ENCODE assay signal across 16 mouse cellular contexts in genomic region chr14:28664121-28664520, GRCm38 (mm10).
DNase-seq lines count a peak whose midpoint lies in the region; ATAC-seq lines count a peak whose summit lies in the region.
"Had no signal": no experiment of that assay in that cellular context is flagged by ENCODE, and none has a peak within 500 bp of the region (broad histone marks: within the 10 kb centered on the region; RNA-seq: fewer than 3 reads in every experiment).

No protein-coding gene starts in this region.

- H3K27ac ChIP-seq in heart, embryonic 12.5 days (ENCODE audit: poor library complexity, severe bottlenecking) = no peak overlapping the region
- H3K27ac ChIP-seq in midbrain, embryonic 14.5 days (replicated peaks; ENCODE audit: low read depth, low read length) = no peak overlapping the region
- no peak overlapping the region for H3K27ac ChIP-seq in midbrain, embryonic 13.5 days
- peak overlapping the region; percentile 76 for H3K27ac ChIP-seq in limb, embryonic 12.5 days
- H3K27ac ChIP-seq: embryonic facial prominence, embryonic 15.5 days; forebrain, embryonic 12.5 days had no signal

- peak; percentile 74 for DNase-seq in heart, adult 11 months
- DNase-seq in midbrain, embryonic 14.5 days = peak; percentile 5
- DNase-seq in forelimb bud, embryonic 11.5 days (ENCODE audit: low read depth, low spot score) = peak; percentile 57
- no peak for DNase-seq in layer of hippocampus, adult 8-10 months (ENCODE audit: low spot score in 2 of 2)
- DNase-seq in layer of hippocampus, adult 9-11 months = no peak
- DNase-seq: heart, adult 18-20 months; heart, postnatal 10 days; lung, embryonic 14.5 days; right cerebral cortex, postnatal 4 days; thymus, adult 18-20 months had no signal

- H3K9ac ChIP-seq in heart, embryonic 12.5 days = no peak overlapping the region
- H3K9ac ChIP-seq in midbrain, embryonic 14.5 days (replicated peaks; ENCODE audit: low read length) = no peak overlapping the region
- no peak overlapping the region for H3K9ac ChIP-seq in midbrain, embryonic 13.5 days (replicated peaks)
- H3K9ac ChIP-seq in limb, embryonic 12.5 days (replicated peaks) = no peak overlapping the region
- H3K9ac ChIP-seq: embryonic facial prominence, embryonic 15.5 days; forebrain, embryonic 12.5 days; lung, embryonic 14.5 days had no signal

- H3K4me2 ChIP-seq in heart, embryonic 12.5 days = no peak overlapping the region
- H3K4me2 ChIP-seq in midbrain, embryonic 14.5 days (ENCODE audit: low read length) = no peak overlapping the region
- H3K4me2 ChIP-seq in midbrain, embryonic 13.5 days (replicated peaks) = no peak overlapping the region
- H3K4me2 ChIP-seq in limb, embryonic 12.5 days = peak overlapping the region; percentile 33
- H3K4me2 ChIP-seq: embryonic facial prominence, embryonic 15.5 days; forebrain, embryonic 12.5 days; lung, embryonic 14.5 days had no signal

- H3K27me3 ChIP-seq in heart, embryonic 12.5 days (replicated peaks) = no peaks in the 10 kb centered on the region
- H3K27me3 ChIP-seq in midbrain, embryonic 14.5 days (ENCODE audit: control insufficient read depth, insufficient read depth, low read length) = no peaks in the 10 kb centered on the region
- H3K27me3 ChIP-seq in midbrain, embryonic 13.5 days = no peaks in the 10 kb centered on the region
- no peaks in the 10 kb centered on the region for H3K27me3 ChIP-seq in limb, embryonic 12.5 days
- H3K27me3 ChIP-seq: embryonic facial prominence, embryonic 15.5 days; forebrain, embryonic 12.5 days had no signal

- no peak for ATAC-seq in heart, embryonic 12.5 days (ENCODE audit: insufficient number of reproducible peaks, low FRiP score)
- ATAC-seq in midbrain, embryonic 14.5 days (ENCODE audit: low FRiP score, low TSS enrichment) = no peak
- no peak for ATAC-seq in midbrain, embryonic 13.5 days
- peak; percentile 66; the same call in 1 of the 2 replicates for ATAC-seq in limb, embryonic 12.5 days (ENCODE audit: insufficient number of reproducible peaks, insufficient read depth, low FRiP score, low TSS enrichment, low read depth)

- H3K4me1 ChIP-seq in heart, embryonic 12.5 days (replicated peaks) = peaks cover 15% of the 10 kb centered on the region
- no peaks in the 10 kb centered on the region for H3K4me1 ChIP-seq in midbrain, embryonic 14.5 days (ENCODE audit: control insufficient read depth, insufficient read depth, low read length)
- H3K4me1 ChIP-seq in midbrain, embryonic 13.5 days (replicated peaks) = no peaks in the 10 kb centered on the region; the same call in 1 of the 2 replicates
- H3K4me1 ChIP-seq in limb, embryonic 12.5 days (replicated peaks) = peaks cover 51% of the 10 kb centered on the region

- H3K9me3 ChIP-seq in heart, embryonic 12.5 days (replicated peaks) = no peaks in the 10 kb centered on the region
- H3K9me3 ChIP-seq in midbrain, embryonic 14.5 days (ENCODE audit: control insufficient read depth, low read length) = no peaks in the 10 kb centered on the region
- no peaks in the 10 kb centered on the region for H3K9me3 ChIP-seq in midbrain, embryonic 13.5 days
- H3K9me3 ChIP-seq in limb, embryonic 12.5 days = no peaks in the 10 kb centered on the region
- H3K9me3 ChIP-seq: embryonic facial prominence, embryonic 15.5 days; forebrain, embryonic 12.5 days had no signal

- no peak overlapping the region for H3K4me3 ChIP-seq in heart, embryonic 12.5 days
- no peak overlapping the region for H3K4me3 ChIP-seq in midbrain, embryonic 14.5 days (replicated peaks; ENCODE audit: low read depth, low read length)
- H3K4me3 ChIP-seq in midbrain, embryonic 13.5 days (replicated peaks) = no peak overlapping the region
- H3K4me3 ChIP-seq in limb, embryonic 12.5 days (replicated peaks) = no peak overlapping the region
- H3K4me3 ChIP-seq: embryonic facial prominence, embryonic 15.5 days; forebrain, embryonic 12.5 days; myocyte had no signal

- WGBS in heart, embryonic 12.5 days = 48% methylated on average over 7 of the region's 7 CpGs
- 30% methylated on average over 7 of the region's 7 CpGs for WGBS in midbrain, embryonic 14.5 days
- WGBS in midbrain, embryonic 13.5 days = 51% methylated on average over 7 of the region's 7 CpGs
- WGBS in limb, embryonic 12.5 days = 6% methylated on average over 7 of the region's 7 CpGs

- H3K36me3 ChIP-seq in heart, embryonic 12.5 days = no peaks in the 10 kb centered on the region
- no peaks in the 10 kb centered on the region for H3K36me3 ChIP-seq in midbrain, embryonic 14.5 days (ENCODE audit: control insufficient read depth, insufficient read depth, low read length)
- no peaks in the 10 kb centered on the region for H3K36me3 ChIP-seq in midbrain, embryonic 13.5 days
- H3K36me3 ChIP-seq in limb, embryonic 12.5 days = no peaks in the 10 kb centered on the region
- H3K36me3 ChIP-seq: embryonic facial prominence, embryonic 15.5 days; forebrain, embryonic 12.5 days had no signal

Comparison
In these comparisons a context has a peak if more than half of its experiments do, and no peak if none do; other contexts are left out.
1. DNase-seq: peak in heart, adult 11 months (single experiment), midbrain, embryonic 14.5 days (single experiment) and forelimb bud, embryonic 11.5 days (single experiment); none in layer of hippocampus, adult 8-10 months (0 of 2) and layer of hippocampus, adult 9-11 months (single experiment).